Mouse (Mus musculus): ENCODE measurements at regions not wholly inside any gene's neighbourhood (a gene's known extent, or its start where the extent isn't known, plus 50 kb on each side); places are given as distances from the start of the nearest gene placed in this dataset.
"Not testable (repeated sequence)": the region's sequence is repeated elsewhere in the genome, so short reads cannot be mapped to it uniquely, and the experiment has no call there.

GRCm38 (mm10) chr1:65730262-65730661, 196.1 kb upstream of the Crygf start:
- H3K27ac ChIP-seq, result no peak overlapping the region
- no peaks in the 10 kb centered on the region for H3K9me3 ChIP-seq
- no peak for ATAC-seq (ENCODE audit: insufficient number of reproducible peaks, insufficient read depth, low FRiP score, low TSS enrichment, low read depth)
- no peaks in the 10 kb centered on the region for H3K4me1 ChIP-seq (replicated peaks)
- 87% methylated on average over 3 of the region's 3 CpGs for WGBS
- H3K27me3 ChIP-seq, result no peaks in the 10 kb centered on the region
- H3K36me3 ChIP-seq, result no peaks in the 10 kb centered on the region
- no peak overlapping the region for H3K4me2 ChIP-seq
- H3K4me3 ChIP-seq (replicated peaks), result no peak overlapping the region
- no peak overlapping the region for H3K9ac ChIP-seq (replicated peaks)

GRCm38 (mm10) chr1:65757951-65758350, 168.4 kb upstream of the Crygf start:
- Histone ChIP-seq H3K9me3 (no peaks in the 10 kb centered on the region), H3K9ac (replicated peaks) (no peak overlapping the region), H3K4me1 (replicated peaks) (no peaks in the 10 kb centered on the region), H3K4me3 (replicated peaks) (no peak overlapping the region), H3K27me3 (no peaks in the 10 kb centered on the region), H3K36me3 (no peaks in the 10 kb centered on the region), H3K27ac (no peak overlapping the region), H3K4me2 (no peak overlapping the region)
- 86% methylated on average over 2 of the region's 2 CpGs for WGBS
- no peak for ATAC-seq (ENCODE audit: insufficient number of reproducible peaks, insufficient read depth, low FRiP score, low TSS enrichment, low read depth)

- 79% methylated on average over 2 of the region's 2 CpGs for WGBS
- H3K27ac ChIP-seq, result no peak overlapping the region
These were observed 165.2 kb upstream of the Crygf start for GRCm38 (mm10) chr1:65761141-65761540.

GRCm38 (mm10) chr1:65800244-65800643, 126.1 kb upstream of the Crygf start:
- Histone ChIP-seq H3K4me3 (replicated peaks) (no peak overlapping the region), H3K4me2 (no peak overlapping the region), H3K9ac (replicated peaks) (no peak overlapping the region), H3K4me1 (replicated peaks) (no peaks in the 10 kb centered on the region), H3K27me3 (no peaks in the 10 kb centered on the region), H3K27ac (no peak overlapping the region), H3K9me3 (no peaks in the 10 kb centered on the region), H3K36me3 (no peaks in the 10 kb centered on the region)
- 86% methylated on average over 1 of the region's 1 CpGs for WGBS
- no peak for ATAC-seq (ENCODE audit: insufficient number of reproducible peaks, insufficient read depth, low FRiP score, low TSS enrichment, low read depth)

More at GRCm38 (mm10) chr1:65761141-65761540, 165.2 kb upstream of the Crygf start:
- no peak for ATAC-seq (ENCODE audit: insufficient number of reproducible peaks, insufficient read depth, low FRiP score, low TSS enrichment, low read depth)
- no peak overlapping the region for H3K4me2 ChIP-seq
- no peaks in the 10 kb centered on the region for H3K36me3 ChIP-seq
- no peak overlapping the region for H3K4me3 ChIP-seq (replicated peaks)
- no peaks in the 10 kb centered on the region for H3K9me3 ChIP-seq
- no peaks in the 10 kb centered on the region for H3K4me1 ChIP-seq (replicated peaks)
- H3K9ac ChIP-seq (replicated peaks), result no peak overlapping the region
- no peaks in the 10 kb centered on the region for H3K27me3 ChIP-seq

GRCm38 (mm10) chr1:65820771-65821170, 105.5 kb upstream of the Crygf start:
- ATAC-seq (ENCODE audit: insufficient number of reproducible peaks, insufficient read depth, low FRiP score, low TSS enrichment, low read depth), result no peak
- H3K4me1 ChIP-seq (replicated peaks), result no peaks in the 10 kb centered on the region
- H3K36me3 ChIP-seq, result no peaks in the 10 kb centered on the region
- H3K4me3 ChIP-seq (replicated peaks), result no peak overlapping the region
- no peaks in the 10 kb centered on the region for H3K9me3 ChIP-seq
- no peak overlapping the region for H3K27ac ChIP-seq
- 65% methylated on average over 5 of the region's 5 CpGs for WGBS
- no peaks in the 10 kb centered on the region for H3K27me3 ChIP-seq
- no peak overlapping the region for H3K9ac ChIP-seq (replicated peaks)
- no peak overlapping the region for H3K4me2 ChIP-seq

GRCm38 (mm10) chr1:65841116-65841515, 85.2 kb upstream of the Crygf start:
- Histone ChIP-seq H3K4me2 (no peak overlapping the region), H3K4me3 (replicated peaks) (no peak overlapping the region)
- WGBS, result 81% methylated on average over 2 of the region's 2 CpGs

GRCm38 (mm10) chr1:65847005-65847404, 79.3 kb upstream of the Crygf start:
- Histone ChIP-seq H3K27ac (no peak overlapping the region), H3K4me3 (replicated peaks) (no peak overlapping the region), H3K9ac (replicated peaks) (no peak overlapping the region), H3K36me3 (no peaks in the 10 kb centered on the region), H3K4me1 (replicated peaks) (no peaks in the 10 kb centered on the region), H3K4me2 (no peak overlapping the region), H3K9me3 (no peaks in the 10 kb centered on the region), H3K27me3 (no peaks in the 10 kb centered on the region)
- ATAC-seq (ENCODE audit: insufficient number of reproducible peaks, insufficient read depth, low FRiP score, low TSS enrichment, low read depth), result no peak
- 69% methylated on average over 2 of the region's 2 CpGs for WGBS

More at GRCm38 (mm10) chr1:65841116-65841515, 85.2 kb upstream of the Crygf start:
- Histone ChIP-seq H3K9me3 (no peaks in the 10 kb centered on the region), H3K9ac (replicated peaks) (no peak overlapping the region), H3K27me3 (no peaks in the 10 kb centered on the region), H3K27ac (no peak overlapping the region), H3K4me1 (replicated peaks) (no peaks in the 10 kb centered on the region), H3K36me3 (no peaks in the 10 kb centered on the region)
- ATAC-seq (ENCODE audit: insufficient number of reproducible peaks, insufficient read depth, low FRiP score, low TSS enrichment, low read depth), result no peak

- not testable (repeated sequence) for ATAC-seq (ENCODE audit: insufficient number of reproducible peaks, insufficient read depth, low FRiP score, low TSS enrichment, low read depth); H3K36me3 ChIP-seq; H3K27ac ChIP-seq; H3K9me3 ChIP-seq; H3K27me3 ChIP-seq; H3K4me1 ChIP-seq (replicated peaks); H3K9ac ChIP-seq (replicated peaks); H3K4me2 ChIP-seq; H3K4me3 ChIP-seq (replicated peaks)
- WGBS, result 83% methylated on average over 2 of the region's 2 CpGs
These were observed 52.6 kb upstream of the Crygf start for GRCm38 (mm10) chr1:65873691-65874090.

Data from limb, embryonic 12.5 days (tissue).